Mouse (Mus musculus): ENCODE data around the gene Arid1b.

GRCm38 (mm10) chr17:5043871-5044270, 49.7 kb downstream of the Arid1b start:
- TF ChIP-seq CTCF (IDR thresholded peaks at IDR 0.05; ENCODE audit: low read depth, low read length) (no peak), POLR2AphosphoS5 (IDR thresholded peaks at IDR 0.05; ENCODE audit: insufficient replicate concordance, low read depth, low read length) (no peak), GATA2 (IDR thresholded peaks at IDR 0.05; ENCODE audit: borderline replicate concordance, low read depth, low read length) (no peak)
